Mouse (Mus musculus): ENCODE results near the gene Amotl1. TPM values are rescaled to one million over a fixed set of nuclear protein-coding genes. Genes with fewer than 3 reads are reported as not detected.

Gene Amotl1
- 37.3 TPM for polyA plus RNA-seq (2012; fragmentation: generic; extraction: Trizol)

GRCm38 (mm10) chr9:14644956-14645355 lies at the start of gene Amotl1:
TSS of gene Amotl1 (minus strand) at chr9:14645056.
- no peaks in the 10 kb centered on the region for H3K36me3 ChIP-seq (ENCODE audit: control insufficient read depth, insufficient read depth)
- H3K4me2 ChIP-seq (ENCODE audit: low read depth): no peak within 1 kb of the TSS
- H3K27me3 ChIP-seq (ENCODE audit: control insufficient read depth, insufficient read depth, insufficient read length): peaks cover 4% of the 10 kb centered on the region
- H3K79me2 ChIP-seq (ENCODE audit: control insufficient read depth, insufficient read depth): no peaks in the 10 kb centered on the region
- TF ChIP-seq USF1 (IDR thresholded peaks at IDR 0.05; ENCODE audit: low read depth) (no peak), POLR2A (IDR thresholded peaks at IDR 0.05; ENCODE audit: insufficient read length, low read depth) (no peak), TCF3 (IDR thresholded peaks at IDR 0.05; ENCODE audit: insufficient read length, low read depth) (no peak), MAX (IDR thresholded peaks at IDR 0.05; ENCODE audit: low read depth) (no peak), REST (IDR thresholded peaks at IDR 0.05; ENCODE audit: insufficient read depth, insufficient read length) (no peak), TCF12 (IDR thresholded peaks at IDR 0.05; ENCODE audit: insufficient read depth, poor library complexity, severe bottlenecking) (no peak), E2F4 (IDR thresholded peaks at IDR 0.05; ENCODE audit: insufficient read depth) (no peak), MYOD1 (IDR thresholded peaks at IDR 0.05; ENCODE audit: control insufficient read depth in 1 of 3, insufficient read length in 2 of 3, low read depth in 2 of 3) (no peak), POLR2AphosphoS2 (IDR thresholded peaks at IDR 0.05; ENCODE audit: insufficient read length, low read depth) (no peak), SRF (IDR thresholded peaks at IDR 0.05; ENCODE audit: control insufficient read depth, insufficient read length, low read depth) (no peak), MYOG (IDR thresholded peaks at IDR 0.05; ENCODE audit: control insufficient read depth in 1 of 3, insufficient read depth in 1 of 3, insufficient read length in 2 of 3, low read depth in 2 of 3) (no peak), CEBPB (IDR thresholded peaks at IDR 0.05; ENCODE audit: insufficient read depth, poor library complexity, severe bottlenecking) (no peak)
- no peak within 1 kb of the TSS for H3ac ChIP-seq (ENCODE audit: control insufficient read depth, insufficient read length)
- H3K4me3 ChIP-seq: no peak within 1 kb of the TSS

- H3K4me2 ChIP-seq (ENCODE audit: low read depth): no peak overlapping the region
- H3K36me3 ChIP-seq (ENCODE audit: control insufficient read depth, insufficient read depth): no peaks in the 10 kb centered on the region
- no peaks in the 10 kb centered on the region for H3K79me2 ChIP-seq (ENCODE audit: control insufficient read depth, insufficient read depth)
- H3ac ChIP-seq (ENCODE audit: control insufficient read depth, insufficient read length): no peak overlapping the region
- TF ChIP-seq SRF (IDR thresholded peaks at IDR 0.05; ENCODE audit: control insufficient read depth, insufficient read length, low read depth) (no peak), POLR2AphosphoS2 (IDR thresholded peaks at IDR 0.05; ENCODE audit: insufficient read length, low read depth) (no peak), POLR2A (IDR thresholded peaks at IDR 0.05; ENCODE audit: insufficient read length, low read depth) (no peak), MYOD1 (IDR thresholded peaks at IDR 0.05; ENCODE audit: control insufficient read depth in 1 of 3, insufficient read length in 2 of 3, low read depth in 2 of 3) (no peak), CEBPB (IDR thresholded peaks at IDR 0.05; ENCODE audit: insufficient read depth, poor library complexity, severe bottlenecking) (no peak), USF1 (IDR thresholded peaks at IDR 0.05; ENCODE audit: low read depth) (no peak), TCF12 (IDR thresholded peaks at IDR 0.05; ENCODE audit: insufficient read depth, poor library complexity, severe bottlenecking) (no peak), TCF3 (IDR thresholded peaks at IDR 0.05; ENCODE audit: insufficient read length, low read depth) (no peak), REST (IDR thresholded peaks at IDR 0.05; ENCODE audit: insufficient read depth, insufficient read length) (no peak), MAX (IDR thresholded peaks at IDR 0.05; ENCODE audit: low read depth) (no peak), E2F4 (IDR thresholded peaks at IDR 0.05; ENCODE audit: insufficient read depth) (no peak), MYOG (IDR thresholded peaks at IDR 0.05; ENCODE audit: control insufficient read depth in 1 of 3, insufficient read depth in 1 of 3, insufficient read length in 2 of 3, low read depth in 2 of 3) (no peak)
- H3K4me3 ChIP-seq: no peak overlapping the region
- H3K27me3 ChIP-seq (ENCODE audit: control insufficient read depth, insufficient read depth, insufficient read length): peaks cover 5% of the 10 kb centered on the region
Measured at GRCm38 (mm10) chr9:14689376-14690108, 44.7 kb upstream of the Amotl1 start.

GRCm38 (mm10) chr9:14684363-14684762 lies 39.5 kb upstream of the Amotl1 start:
- Histone ChIP-seq H3K4me2 (ENCODE audit: low read depth) (no peak overlapping the region), H3K4me3 (no peak overlapping the region), H3K27me3 (ENCODE audit: control insufficient read depth, insufficient read depth, insufficient read length) (peaks cover 6% of the 10 kb centered on the region), H3K79me2 (ENCODE audit: control insufficient read depth, insufficient read depth) (no peaks in the 10 kb centered on the region), H3K36me3 (ENCODE audit: control insufficient read depth, insufficient read depth) (no peaks in the 10 kb centered on the region), H3ac (ENCODE audit: control insufficient read depth, insufficient read length) (no peak overlapping the region)
- no peak for TF ChIP-seq POLR2AphosphoS2 (IDR thresholded peaks at IDR 0.05; ENCODE audit: insufficient read length, low read depth)
- TF ChIP-seq POLR2A (IDR thresholded peaks at IDR 0.05; ENCODE audit: insufficient read length, low read depth): no peak
- TF ChIP-seq TCF3 (IDR thresholded peaks at IDR 0.05; ENCODE audit: insufficient read length, low read depth): no peak
- TF ChIP-seq TCF12 (IDR thresholded peaks at IDR 0.05; ENCODE audit: insufficient read depth, poor library complexity, severe bottlenecking): no peak
- no peak for TF ChIP-seq REST (IDR thresholded peaks at IDR 0.05; ENCODE audit: insufficient read depth, insufficient read length)
- TF ChIP-seq E2F4 (IDR thresholded peaks at IDR 0.05; ENCODE audit: insufficient read depth): no peak
- TF ChIP-seq CEBPB (IDR thresholded peaks at IDR 0.05; ENCODE audit: insufficient read depth, poor library complexity, severe bottlenecking): no peak
- TF ChIP-seq USF1 (IDR thresholded peaks at IDR 0.05; ENCODE audit: low read depth): no peak
- no peak for TF ChIP-seq SRF (IDR thresholded peaks at IDR 0.05; ENCODE audit: control insufficient read depth, insufficient read length, low read depth)
- TF ChIP-seq MYOG (IDR thresholded peaks at IDR 0.05; ENCODE audit: control insufficient read depth in 1 of 3, insufficient read depth in 1 of 3, insufficient read length in 2 of 3, low read depth in 2 of 3): no peak
- TF ChIP-seq MYOD1 (IDR thresholded peaks at IDR 0.05; ENCODE audit: control insufficient read depth in 1 of 3, insufficient read length in 2 of 3, low read depth in 2 of 3): no peak
- no peak for TF ChIP-seq MAX (IDR thresholded peaks at IDR 0.05; ENCODE audit: low read depth)

- Histone ChIP-seq H3K27me3 (ENCODE audit: control insufficient read depth, insufficient read depth, insufficient read length) (peaks cover 6% of the 10 kb centered on the region), H3K79me2 (ENCODE audit: control insufficient read depth, insufficient read depth) (no peaks in the 10 kb centered on the region), H3ac (ENCODE audit: control insufficient read depth, insufficient read length) (no peak overlapping the region), H3K4me2 (ENCODE audit: low read depth) (no peak overlapping the region), H3K36me3 (ENCODE audit: control insufficient read depth, insufficient read depth) (no peaks in the 10 kb centered on the region), H3K4me3 (no peak overlapping the region)
- TF ChIP-seq TCF12 (IDR thresholded peaks at IDR 0.05; ENCODE audit: insufficient read depth, poor library complexity, severe bottlenecking) (no peak), REST (IDR thresholded peaks at IDR 0.05; ENCODE audit: insufficient read depth, insufficient read length) (no peak), POLR2AphosphoS2 (IDR thresholded peaks at IDR 0.05; ENCODE audit: insufficient read length, low read depth) (no peak), TCF3 (IDR thresholded peaks at IDR 0.05; ENCODE audit: insufficient read length, low read depth) (no peak), POLR2A (IDR thresholded peaks at IDR 0.05; ENCODE audit: insufficient read length, low read depth) (no peak), SRF (IDR thresholded peaks at IDR 0.05; ENCODE audit: control insufficient read depth, insufficient read length, low read depth) (no peak), MYOG (IDR thresholded peaks at IDR 0.05; ENCODE audit: control insufficient read depth in 1 of 3, insufficient read depth in 1 of 3, insufficient read length in 2 of 3, low read depth in 2 of 3) (no peak), CEBPB (IDR thresholded peaks at IDR 0.05; ENCODE audit: insufficient read depth, poor library complexity, severe bottlenecking) (no peak), MYOD1 (IDR thresholded peaks at IDR 0.05; ENCODE audit: control insufficient read depth in 1 of 3, insufficient read length in 2 of 3, low read depth in 2 of 3) (no peak), E2F4 (IDR thresholded peaks at IDR 0.05; ENCODE audit: insufficient read depth) (no peak), MAX (IDR thresholded peaks at IDR 0.05; ENCODE audit: low read depth) (no peak), USF1 (IDR thresholded peaks at IDR 0.05; ENCODE audit: low read depth) (no peak)
Measured at GRCm38 (mm10) chr9:14682741-14683140, 37.9 kb upstream of the Amotl1 start.
